Mouse (Mus musculus): ENCODE data around the gene Atp13a2.
A peak's percentile ranks its signal among the peaks of the same experiment; 100 is the strongest.

GRCm38 (mm10) chr4:140964620-140965019, 22.1 kb upstream of the Atp13a2 start:
- TF ChIP-seq POLR2A (IDR thresholded peaks at IDR 0.05; ENCODE audit: extremely low read depth, insufficient read depth, low read length) (no peak), CTCF (IDR thresholded peaks at IDR 0.05; ENCODE audit: low read depth, low read length) (peak; percentile 70)
